Mouse (Mus musculus) bone marrow macrophage, adult 2 months (primary cell): ENCODE measurements around the gene Nfs1. TPM values are rescaled to one million over a fixed set of nuclear protein-coding genes. Genes with fewer than 3 reads are reported as not detected.
A peak's percentile ranks its signal among the peaks of the same experiment; 100 is the strongest.

ENCODE experiments used
- H3K27ac ChIP-seq: 2 replicates; pipeline ENCODE4 v1.5.1; 2012; ENCODE audit warnings: low read depth, low read length; ENCODE audit not compliant: insufficient read depth
- H3K4me1 ChIP-seq: 2 replicates; pipeline ENCODE4 v1.6.1; 2012; ENCODE audit warnings: low read length; ENCODE audit not compliant: control insufficient read depth, insufficient read depth
- H3K4me3 ChIP-seq: 2 replicates; pipeline ENCODE4 v1.5.1; 2012; ENCODE audit warnings: mild to moderate bottlenecking, low read length, moderate library complexity; ENCODE audit not compliant: insufficient read depth
- CTCF ChIP-seq: IDR thresholded peaks from 2 replicates; pipeline ENCODE4 v1.5.1; 2012; ENCODE audit warnings: low read depth, mild to moderate bottlenecking, low read length, moderate library complexity
- POLR2A ChIP-seq: IDR thresholded peaks from 2 replicates; pipeline ENCODE4 v1.6.1; 2012; ENCODE audit warnings: mild to moderate bottlenecking, low read depth, low read length, borderline replicate concordance
- polyA plus RNA-seq: library from polyadenylated mRNA; stranded (reverse); fragments of >200 nt; gene quantifications from 2 replicates; pipeline ENCODE4 v1.2.4, GENCODE M21; 2012; ENCODE audit not compliant: missing spikeins, insufficient read depth, insufficient read length

Gene Nfs1
- polyA plus RNA-seq, 1 experiment = 43.4 TPM

GRCm38 (mm10) chr2:156180094-156180821, 36.3 kb upstream of the Nfs1 start, which contains the start of gene Rbm39:
Gene Rbm39 (minus strand): TSS chr2:156180238.
- Histone ChIP-seq H3K4me1 (peaks cover 20% of the 10 kb centered on the region), H3K4me3 (peak within 1 kb of the TSS; percentile 99), H3K27ac (peak within 1 kb of the TSS; percentile 97)
- peak; percentile 58; the same call in 1 of the 2 replicates for TF ChIP-seq POLR2A
- TF ChIP-seq CTCF = no peak

DNA sequence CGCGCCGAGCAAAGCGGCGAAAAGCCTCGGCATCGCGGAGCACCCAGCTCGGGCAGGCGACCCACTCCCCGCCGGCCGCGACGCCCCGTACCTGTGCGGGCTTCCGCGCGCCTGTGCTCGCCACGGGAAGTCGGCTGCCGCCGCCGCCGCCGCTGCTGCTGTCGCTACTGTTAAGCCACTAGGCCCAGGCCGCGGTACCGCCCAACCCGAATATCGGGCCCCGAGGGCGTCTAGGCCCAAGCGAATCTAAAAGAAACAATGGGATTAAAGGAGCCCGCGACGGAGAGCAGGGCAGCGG, 35.8 kb upstream of the Nfs1 start:
- Histone ChIP-seq H3K4me1 (peaks cover 20% of the 10 kb centered on the region), H3K4me3 (peak overlapping the region; percentile 99), H3K27ac (peak overlapping the region; percentile 96)
- TF ChIP-seq CTCF = no peak

DNA sequence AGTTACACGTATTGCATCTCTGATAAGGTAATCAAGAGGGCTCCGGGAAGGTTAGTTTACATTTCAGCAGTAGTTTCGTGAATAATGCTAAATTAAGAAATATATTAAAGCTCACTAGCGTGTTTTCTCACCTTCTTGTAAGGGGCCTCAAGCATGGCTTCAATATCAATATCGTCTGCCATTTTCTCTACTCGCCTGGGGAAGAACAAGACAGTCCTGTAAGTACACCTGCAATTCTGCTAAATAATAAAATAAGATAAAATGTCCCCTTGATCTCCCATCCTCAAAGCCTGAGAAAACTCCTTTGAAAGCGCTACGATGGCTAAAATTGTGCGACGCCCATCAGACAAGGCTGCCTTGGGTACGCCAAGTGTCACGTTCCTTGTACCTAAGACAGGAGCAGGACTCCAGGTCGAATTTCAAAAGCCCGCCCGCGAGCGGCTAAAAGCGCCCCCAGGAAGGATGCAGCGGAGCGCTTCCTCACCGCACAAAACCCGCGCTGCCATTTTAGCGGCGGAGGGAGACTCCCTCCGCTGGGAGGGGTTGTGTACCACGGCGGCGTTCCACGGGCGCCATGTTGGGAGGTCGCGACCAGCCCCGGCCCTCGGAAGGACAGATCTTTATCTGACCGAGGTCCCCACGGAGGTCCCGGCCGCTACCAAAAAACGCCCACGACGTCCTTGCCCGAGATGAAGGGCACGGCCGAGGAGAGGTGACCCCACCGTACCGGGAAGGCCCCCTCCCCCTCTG, 35.2 kb upstream of the Nfs1 start:
- no peak for TF ChIP-seq POLR2A
- no peak for TF ChIP-seq CTCF
- Histone ChIP-seq H3K27ac (peak overlapping the region; percentile 96), H3K4me1 (peaks cover 20% of the 10 kb centered on the region), H3K4me3 (peak overlapping the region; percentile 99)

DNA sequence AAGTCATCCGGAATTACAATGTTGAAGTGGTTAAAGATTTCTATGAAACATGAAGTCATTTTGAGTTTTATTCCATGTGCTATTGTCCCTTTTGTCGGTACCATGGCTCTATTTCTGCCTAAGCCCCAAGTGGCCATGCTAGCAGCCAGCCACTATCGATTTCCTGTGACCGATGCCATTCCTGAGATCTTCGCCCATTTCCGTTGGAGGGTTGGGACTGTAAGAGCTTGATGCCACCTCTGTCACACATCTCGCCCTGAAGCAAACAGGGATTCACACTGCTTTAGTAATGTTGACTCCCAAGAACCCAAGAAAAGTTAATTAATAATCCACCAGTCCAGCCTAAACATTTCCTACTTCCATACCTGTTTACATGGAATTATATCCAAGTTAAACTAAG, 33.7 kb upstream of the Nfs1 start:
- H3K27ac ChIP-seq = no peak overlapping the region
- peak overlapping the region; percentile 48 for H3K4me3 ChIP-seq

DNA sequence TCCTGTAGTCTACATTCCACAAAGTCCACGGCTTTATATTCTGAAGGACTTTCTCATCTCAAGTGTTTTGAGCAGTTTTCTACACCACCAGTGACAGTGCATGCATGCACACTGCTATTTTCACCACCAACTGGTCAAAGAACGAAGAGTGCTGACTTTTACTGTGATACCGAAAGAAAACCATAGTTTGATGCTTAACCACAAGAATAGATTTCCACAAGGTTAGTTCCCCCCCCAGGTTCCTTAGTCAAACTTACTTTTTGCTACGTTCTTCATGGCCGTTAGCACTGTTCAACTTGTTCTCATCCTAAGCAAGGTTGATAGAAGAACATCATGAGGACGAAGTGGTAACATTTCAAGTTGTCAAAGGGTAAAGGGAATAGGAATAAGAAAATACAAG, 33.1 kb upstream of the Nfs1 start:
- H3K4me1 ChIP-seq = peaks cover 20% of the 10 kb centered on the region
- H3K4me3 ChIP-seq = peak overlapping the region; percentile 21; the same call in 1 of the 2 replicates
- TF ChIP-seq CTCF = no peak
- TF ChIP-seq POLR2A = no peak
- no peak overlapping the region for H3K27ac ChIP-seq

More for the DNA sequence above, 33.7 kb upstream of the Nfs1 start:
- TF ChIP-seq POLR2A = no peak
- TF ChIP-seq CTCF = no peak
- H3K4me1 ChIP-seq = peaks cover 20% of the 10 kb centered on the region

GRCm38 (mm10) chr2:156166557-156166956, 22.6 kb upstream of the Nfs1 start:
- TF ChIP-seq POLR2A = no peak
- no peak for TF ChIP-seq CTCF
- Histone ChIP-seq H3K4me1 (no peaks in the 10 kb centered on the region), H3K27ac (no peak overlapping the region), H3K4me3 (no peak overlapping the region)

- Histone ChIP-seq H3K4me1 (no peaks in the 10 kb centered on the region), H3K4me3 (no peak overlapping the region), H3K27ac (no peak overlapping the region)
- TF ChIP-seq CTCF = no peak
- TF ChIP-seq POLR2A = no peak
These were observed 21.5 kb upstream of the Nfs1 start for GRCm38 (mm10) chr2:156165478-156165877.

GRCm38 (mm10) chr2:156151538-156151937, 7.6 kb upstream of the Nfs1 start:
- Histone ChIP-seq H3K27ac (no peak overlapping the region), H3K4me1 (peaks cover 4% of the 10 kb centered on the region), H3K4me3 (no peak overlapping the region)
- TF ChIP-seq CTCF = no peak
- TF ChIP-seq POLR2A = no peak

GRCm38 (mm10) chr2:156147316-156147915, 3.4 kb upstream of the Nfs1 start:
- Histone ChIP-seq H3K4me1 (peaks cover 9% of the 10 kb centered on the region), H3K4me3 (no peak overlapping the region), H3K27ac (no peak overlapping the region)
- TF ChIP-seq CTCF = no peak
